Mouse (Mus musculus) adrenal gland, adult 18-20 months (tissue): ENCODE measurements around the gene Ppp1r12b. TPM values are rescaled to one million over a fixed set of nuclear protein-coding genes. Genes with fewer than 3 reads are reported as not detected.

Experiments
- DNase-seq, 2 experiments: peaks; one replicate each; pipeline ENCODE4 v3.0.0; 2021 to 2022; ENCODE audit warnings: low spot score in 2 of 2
- total RNA-seq, 2 experiments: library from RNA; stranded (reverse); gene quantifications; 1 replicate in 1 of 2; 2 replicates in 1 of 2; pipeline ENCODE4 v1.2.3; 2021

Gene Ppp1r12b
- total RNA-seq, 2 experiments from 2014 or later = 10.7 to 12.1 TPM

- DNase-seq = no peak
Observed at GRCm38 (mm10) chr1:134733659-134734058, 222.1 kb downstream of the Ppp1r12b start.

- peak; percentile 51 to 56 for DNase-seq
Observed at GRCm38 (mm10) chr1:134727256-134727655, 228.5 kb downstream of the Ppp1r12b start.

- DNase-seq = no peak
Observed at GRCm38 (mm10) chr1:134726480-134726879, 229.3 kb downstream of the Ppp1r12b start.

- peak; percentile 44 to 51 for DNase-seq
Observed at GRCm38 (mm10) chr1:134725276-134725675, 230.5 kb downstream of the Ppp1r12b start.

- no peak for DNase-seq
Observed at GRCm38 (mm10) chr1:134722891-134723290, 232.9 kb downstream of the Ppp1r12b start.

GRCm38 (mm10) chr1:134721486-134721885 is 234.3 kb downstream of the Ppp1r12b start:
- DNase-seq = no peak

- no peak for DNase-seq
Observed at GRCm38 (mm10) chr1:134719718-134720304, 235.9 kb downstream of the Ppp1r12b start.

GRCm38 (mm10) chr1:134715092-134715491 is 240.7 kb downstream of the Ppp1r12b start:
- DNase-seq = no peak

- no peak for DNase-seq
Observed at GRCm38 (mm10) chr1:134714166-134714565, 241.6 kb downstream of the Ppp1r12b start.

- DNase-seq = no peak
Observed at GRCm38 (mm10) chr1:134713421-134713969, 242.2 kb downstream of the Ppp1r12b start.

GRCm38 (mm10) chr1:134712781-134713299 is 242.9 kb downstream of the Ppp1r12b start:
- no peak for DNase-seq

GRCm38 (mm10) chr1:134711653-134712052 is 244.1 kb downstream of the Ppp1r12b start:
- DNase-seq = no peak

GRCm38 (mm10) chr1:134711061-134711460 is 244.7 kb downstream of the Ppp1r12b start:
- DNase-seq = no peak

GRCm38 (mm10) chr1:134709411-134710306 is 246.1 kb downstream of the Ppp1r12b start:
- DNase-seq = no peak

- DNase-seq = no peak
Observed at GRCm38 (mm10) chr1:134708801-134709385, 246.8 kb downstream of the Ppp1r12b start.

GRCm38 (mm10) chr1:134708274-134708673 is 247.5 kb downstream of the Ppp1r12b start:
- DNase-seq = no peak

- DNase-seq = no peak
Observed at GRCm38 (mm10) chr1:134707516-134707915, 248.2 kb downstream of the Ppp1r12b start.

GRCm38 (mm10) chr1:134706549-134706948 is 249.2 kb downstream of the Ppp1r12b start:
- DNase-seq = no peak
